Mouse (Mus musculus) gonadal fat pad, adult 2 months (tissue): Measurements from ENCODE around the gene Gpnmb. TPM values are rescaled to one million over a fixed set of nuclear protein-coding genes. Genes with fewer than 3 reads are reported as not detected.

ENCODE experiments used
- DNase-seq: peaks from one replicate; pipeline ENCODE4 v3.0.0-alpha.2; 2012; ENCODE audit warnings: low read depth
- polyA plus RNA-seq: library from polyadenylated mRNA; depleted of rRNA; stranded (reverse); fragments of >200 nt; gene quantifications from 2 replicates; pipeline ENCODE4 v1.2.3, GENCODE M21; 2012; rRNA removed

Gpnmb gene
- polyA plus RNA-seq, 1 experiment: 88.7 TPM

DNA sequence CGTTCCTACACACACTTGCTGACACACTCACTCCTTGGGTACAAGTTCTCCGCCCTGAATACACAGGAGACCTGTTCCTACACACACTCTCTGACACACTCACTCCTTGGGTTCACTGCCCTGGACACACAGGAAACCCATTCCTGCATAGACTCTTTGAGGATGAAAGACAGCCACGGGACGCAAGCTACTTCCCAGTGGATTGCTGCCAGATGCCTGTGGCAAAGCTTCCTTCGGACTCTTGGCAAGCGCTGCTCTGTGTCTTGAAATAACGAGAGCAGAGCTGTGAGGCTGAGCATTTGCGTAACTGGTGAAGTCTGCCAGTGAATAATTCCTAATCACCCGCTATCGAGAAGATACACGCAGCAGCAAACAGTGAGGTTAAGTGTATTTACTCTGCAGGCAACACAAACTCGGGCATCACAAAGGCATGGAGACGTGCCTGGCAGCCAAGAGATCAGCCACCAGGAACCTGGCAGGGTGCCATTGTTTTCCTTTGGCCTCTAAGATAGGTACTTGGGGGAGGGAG, 60.7 kb downstream of the Gpnmb start:
- DNase-seq: peak; percentile 89

DNA sequence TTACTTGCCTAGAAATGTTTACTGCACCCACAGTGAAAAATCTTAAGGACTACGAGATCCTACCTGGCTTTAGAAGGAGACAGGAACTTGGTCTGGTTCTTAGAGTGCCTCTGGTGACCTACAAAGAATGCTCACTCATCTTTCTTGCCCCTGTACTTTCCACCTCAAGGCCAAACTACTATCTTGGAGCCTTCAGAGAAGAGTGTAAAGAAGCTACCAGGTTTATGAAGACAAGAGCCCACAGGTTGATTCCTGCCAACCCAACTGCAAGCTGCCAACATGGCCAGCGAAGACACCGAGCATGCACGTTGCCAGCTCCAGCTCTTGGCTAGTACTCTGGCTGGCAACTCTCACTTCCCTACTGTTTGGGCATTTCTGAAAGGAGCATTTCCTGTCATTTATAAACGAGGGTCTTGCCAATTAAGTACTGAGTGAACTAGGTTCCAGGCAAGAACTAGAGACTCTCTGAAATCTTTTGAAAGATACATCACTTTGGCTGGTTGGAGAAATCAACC, 61.3 kb downstream of the Gpnmb start:
- peak; percentile 42 for DNase-seq

DNA sequence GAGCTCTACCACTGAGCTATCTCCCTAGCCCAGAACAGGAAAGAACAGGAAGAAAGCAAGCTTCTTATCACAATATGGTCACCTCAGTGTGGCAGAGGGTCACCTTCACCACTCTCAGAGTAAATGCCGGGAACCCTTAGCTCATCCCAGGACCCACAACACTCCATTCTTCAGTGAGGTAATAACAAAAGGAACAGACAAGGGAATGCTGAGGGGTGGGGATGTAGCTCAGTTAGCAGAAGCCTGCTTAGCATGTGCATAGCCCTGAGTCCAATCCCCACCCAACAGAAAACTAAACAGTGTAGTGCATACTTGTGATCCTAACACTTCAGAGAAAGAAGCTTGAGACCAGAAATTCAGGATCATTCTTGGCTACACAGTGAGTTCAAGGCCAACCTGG, 62.7 kb downstream of the Gpnmb start:
- no peak for DNase-seq

DNA sequence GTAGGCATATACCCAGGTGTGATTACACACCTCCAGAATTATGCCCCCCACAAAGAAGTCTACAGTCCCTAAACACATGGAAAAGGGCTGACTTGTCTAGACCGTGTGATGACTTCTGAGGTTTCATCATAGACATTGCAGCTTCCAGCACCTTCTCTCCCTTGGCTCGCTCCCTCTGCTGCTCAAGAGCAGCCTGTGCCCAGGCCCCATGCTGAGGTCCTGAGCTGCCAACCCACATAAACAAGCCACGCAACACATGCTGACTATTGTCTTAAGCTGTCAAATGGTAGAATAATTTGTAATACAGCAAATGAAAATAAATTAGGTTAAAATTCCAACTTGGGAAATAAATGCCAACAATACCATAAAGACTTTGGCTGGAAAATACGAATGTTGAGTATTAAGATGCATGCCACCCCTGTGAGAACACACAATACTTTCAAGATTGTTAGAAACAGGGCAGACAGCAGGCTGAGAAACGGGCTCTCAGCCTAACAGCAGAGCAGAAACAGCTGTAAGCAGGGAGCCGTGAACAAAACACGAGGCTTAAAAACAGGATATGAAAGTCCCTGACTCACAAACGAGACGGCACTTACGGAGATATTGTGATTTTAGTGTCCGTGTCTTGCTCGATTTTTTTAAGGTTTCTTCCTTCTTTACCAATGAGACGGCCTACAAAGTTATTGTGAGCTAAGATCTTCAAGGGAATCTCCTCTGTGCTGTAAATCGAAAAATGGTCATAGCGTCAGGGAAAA, 70.6 kb downstream of the Gpnmb start:
- no peak for DNase-seq

- DNase-seq: no peak
Measured at GRCm38 (mm10) chr6:49109196-49109595, 72.8 kb downstream of the Gpnmb start.

- no peak for DNase-seq
Measured at GRCm38 (mm10) chr6:49113895-49114294, 77.5 kb downstream of the Gpnmb start.

GRCm38 (mm10) chr6:49114457-49114856, 78.1 kb downstream of the Gpnmb start:
- DNase-seq: no peak

GRCm38 (mm10) chr6:49115550-49115949, 79.2 kb downstream of the Gpnmb start:
- no peak for DNase-seq

DNA sequence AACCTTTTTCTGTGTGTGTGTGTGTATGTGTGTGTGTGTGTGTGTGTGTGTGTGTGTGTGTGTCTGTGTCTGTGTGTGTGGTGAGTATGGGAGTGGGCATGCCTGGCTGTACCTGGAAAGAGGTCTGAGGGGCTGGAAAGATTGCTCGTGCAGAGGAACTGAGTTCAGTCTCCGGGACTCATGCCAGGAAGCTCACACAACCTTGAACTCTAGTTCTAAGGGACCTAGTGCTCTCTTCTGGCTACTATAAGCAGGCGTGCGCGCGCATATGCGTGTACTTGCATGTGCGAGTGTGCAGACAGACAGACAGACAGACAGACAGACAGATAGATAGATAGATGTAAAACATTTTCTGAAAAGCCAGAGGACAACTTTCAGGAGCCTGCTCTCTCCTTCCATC, 79.9 kb downstream of the Gpnmb start:
- no peak for DNase-seq

DNA sequence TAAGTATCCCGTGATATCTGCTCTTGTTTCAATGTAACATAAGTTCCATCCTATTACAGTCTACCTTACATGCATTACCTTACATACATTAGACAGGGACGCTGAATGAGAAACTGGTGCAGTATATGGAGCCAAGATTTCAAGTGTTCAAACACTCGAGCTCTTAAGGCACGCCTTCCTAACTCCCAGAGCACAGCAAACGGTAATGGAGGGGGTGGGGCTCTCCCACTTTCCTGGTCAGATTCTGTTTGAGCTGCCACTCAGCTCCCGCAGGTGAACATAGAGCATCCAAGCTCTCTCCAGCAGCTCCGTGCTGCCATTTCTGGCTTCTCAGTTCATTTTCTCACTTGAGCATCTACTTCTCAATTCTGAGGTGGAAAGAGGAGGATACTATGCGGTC, 82.1 kb downstream of the Gpnmb start:
- DNase-seq: no peak

DNA sequence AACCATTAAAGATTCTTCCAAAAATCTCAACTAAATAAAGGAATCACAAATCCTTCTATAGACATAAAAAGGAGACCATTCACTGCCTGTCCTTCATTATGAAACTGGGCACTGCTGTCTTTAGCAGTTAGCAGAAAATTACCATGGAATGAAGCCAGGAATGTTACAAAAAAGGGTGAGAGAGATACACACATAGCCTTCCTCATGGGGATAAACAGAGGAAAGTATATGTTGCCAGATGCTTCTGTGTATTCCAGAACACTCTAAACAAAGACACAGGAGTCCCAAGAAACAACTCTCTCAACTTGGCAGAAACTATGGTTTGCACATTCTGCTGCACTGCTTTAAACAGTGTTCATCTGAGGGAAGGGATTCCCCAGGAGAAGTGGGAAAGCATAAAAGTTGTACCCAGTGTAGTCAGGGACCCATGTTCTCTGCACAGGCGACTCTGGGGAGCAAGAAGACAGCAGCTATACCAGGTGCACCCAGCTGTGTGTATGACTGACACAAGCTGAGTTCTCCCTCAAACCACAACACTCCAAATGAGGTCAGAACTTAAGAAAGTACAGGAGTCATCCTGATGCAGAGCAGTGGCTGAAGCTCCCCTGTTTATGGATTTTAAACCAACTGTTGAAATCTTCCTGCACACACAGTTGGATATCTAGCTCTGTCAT, 83.3 kb downstream of the Gpnmb start:
- no peak for DNase-seq

- no peak for DNase-seq
Measured at GRCm38 (mm10) chr6:49120370-49120769, 84.0 kb downstream of the Gpnmb start.

Other genes starting within 250 kb of the Gpnmb start
- 109 and 139 TPM in 2 replicates for gene Tmem176a, start 195.6 kb upstream of the Gpnmb start, polyA plus RNA-seq
- 390 and 419 TPM in 2 replicates for gene Tmem176b, start 195.1 kb upstream of the Gpnmb start, polyA plus RNA-seq
- 2.8 and 3.1 TPM in 2 replicates for gene Aoc1, start 163.7 kb upstream of the Gpnmb start, polyA plus RNA-seq
- 0.08 and 0.13 TPM in 2 replicates for gene 1600015I10Rik, start 106.7 kb upstream of the Gpnmb start, polyA plus RNA-seq
- 0.05 TPM in 1 of 2 replicates, not detected in the other for gene Doxl2, start 61.6 kb upstream of the Gpnmb start, polyA plus RNA-seq
- 7.6 TPM in 1 of 2 replicates, not detected in the other for gene Svs1, start 49.7 kb upstream of the Gpnmb start, polyA plus RNA-seq
- gene Malsu1, start 37.2 kb downstream of the Gpnmb start, polyA plus RNA-seq: 15.7 and 21.5 TPM in 2 replicates
- gene Igf2bp3, start 178.4 kb downstream of the Gpnmb start, polyA plus RNA-seq: 0.09 and 0.43 TPM in 2 replicates
- 32.0 and 38.9 TPM in 2 replicates for gene Tra2a, start 227.5 kb downstream of the Gpnmb start, polyA plus RNA-seq